Mouse (Mus musculus) midbrain, embryonic 15.5 days (tissue): ENCODE measurements around the gene Phf12. TPM values are rescaled to one million over a fixed set of nuclear protein-coding genes. Genes with fewer than 3 reads are reported as not detected.
A peak's percentile ranks its signal among the peaks of the same experiment; 100 is the strongest.

Source experiments
- ATAC-seq: fragments of 200-750 bp; cut with Nextera tagmentation; replicated peaks from 2 replicates; pipeline ENCODE4 v1.8.0; 2017; ENCODE audit warnings: moderate TSS enrichment
- H3K27ac ChIP-seq: fragments of 300-500 bp; sonication (generic); 2 replicates; pipeline ENCODE4 v1.5.1; 2015; ENCODE audit warnings: mild to moderate bottlenecking, inconsistent platforms
- H3K27me3 ChIP-seq: fragments of 300-500 bp; sonication (generic); replicated peaks from 2 replicates; pipeline ENCODE4 v1.6.1; 2015; ENCODE audit warnings: inconsistent platforms
- H3K36me3 ChIP-seq: fragments of 300-500 bp; sonication (generic); replicated peaks from 2 replicates; pipeline ENCODE4 v1.6.1; 2015; ENCODE audit warnings: inconsistent platforms
- H3K4me1 ChIP-seq: fragments of 300-500 bp; sonication (generic); 2 replicates; pipeline ENCODE4 v1.6.1; 2015; ENCODE audit warnings: inconsistent platforms
- H3K4me2 ChIP-seq: fragments of 300-500 bp; sonication (generic); 2 replicates; pipeline ENCODE4 v1.6.1; 2015; ENCODE audit warnings: inconsistent platforms, mild to moderate bottlenecking, moderate library complexity
- H3K4me3 ChIP-seq: fragments of 300-500 bp; sonication (generic); 2 replicates; pipeline ENCODE4 v1.5.1; 2015; ENCODE audit warnings: mild to moderate bottlenecking, inconsistent platforms
- H3K9ac ChIP-seq: fragments of 300-500 bp; sonication (generic); 2 replicates; pipeline ENCODE4 v1.6.1; 2015; ENCODE audit warnings: mild to moderate bottlenecking, inconsistent platforms
- H3K9me3 ChIP-seq: fragments of 300-500 bp; sonication (generic); 2 replicates; pipeline ENCODE4 v1.6.1; 2016; ENCODE audit warnings: inconsistent platforms
- WGBS: fragments of 180-500 bp; shearing (Covaris S2); methylation state at CpG from one replicate; pipeline ENCODE4 v1.1.7; 2015; ENCODE audit warnings: mixed read lengths; 5-methylcytosine and 5-hydroxymethylcytosine counted together
- polyA plus RNA-seq: library from polyadenylated mRNA; unstranded; fragments of >200 nt; fragmentation: Nextera tagmentation; extraction: Ambion mirVana; gene quantifications from 2 replicates; pipeline ENCODE4 v1.2.1, GENCODE M21; 2015

Gene Phf12
- polyA plus RNA-seq, 1 experiment from 2014 or later: 19.2 TPM

GRCm38 (mm10) chr11:77974325-77974724, 8.2 kb upstream of the Phf12 start:
- no peaks in the 10 kb centered on the region for H3K4me1 ChIP-seq
- H3K9me3 ChIP-seq: no peaks in the 10 kb centered on the region
- 50% methylated on average over 15 of the region's 15 CpGs for WGBS
- no peak overlapping the region for H3K9ac ChIP-seq
- H3K27me3 ChIP-seq: no peaks in the 10 kb centered on the region
- H3K4me3 ChIP-seq: no peak overlapping the region
- peaks cover 20% of the 10 kb centered on the region; the same call in 1 of the 2 replicates for H3K36me3 ChIP-seq
- H3K27ac ChIP-seq: no peak overlapping the region
- no peak for ATAC-seq
- no peak overlapping the region for H3K4me2 ChIP-seq

GRCm38 (mm10) chr11:77975873-77976272, 6.7 kb upstream of the Phf12 start:
- H3K9me3 ChIP-seq: no peaks in the 10 kb centered on the region
- 0 out of 2 replicates have a peak, but pooled peaks cover 18% of the 10 kb centered on the region for H3K36me3 ChIP-seq
- no peak overlapping the region for H3K4me2 ChIP-seq
- H3K9ac ChIP-seq: no peak overlapping the region
- peaks cover 8% of the 10 kb centered on the region for H3K4me1 ChIP-seq
- H3K27ac ChIP-seq: no peak overlapping the region
- H3K4me3 ChIP-seq: no peak overlapping the region
- no peaks in the 10 kb centered on the region for H3K27me3 ChIP-seq
- ATAC-seq: no peak
- WGBS: 40% methylated on average over 4 of the region's 4 CpGs

- H3K4me2 ChIP-seq: no peak overlapping the region
- H3K4me1 ChIP-seq: peaks cover 14% of the 10 kb centered on the region
- no peak overlapping the region for H3K4me3 ChIP-seq
- 84% methylated on average over 6 of the region's 6 CpGs for WGBS
- H3K27ac ChIP-seq: no peak overlapping the region
- H3K9ac ChIP-seq: no peak overlapping the region
- H3K27me3 ChIP-seq: no peaks in the 10 kb centered on the region
- ATAC-seq: no peak
- H3K9me3 ChIP-seq: no peaks in the 10 kb centered on the region
- 0 out of 2 replicates have a peak, but pooled peaks cover 12% of the 10 kb centered on the region for H3K36me3 ChIP-seq
Measured at GRCm38 (mm10) chr11:77978161-77978560, 4.4 kb upstream of the Phf12 start.

DNA sequence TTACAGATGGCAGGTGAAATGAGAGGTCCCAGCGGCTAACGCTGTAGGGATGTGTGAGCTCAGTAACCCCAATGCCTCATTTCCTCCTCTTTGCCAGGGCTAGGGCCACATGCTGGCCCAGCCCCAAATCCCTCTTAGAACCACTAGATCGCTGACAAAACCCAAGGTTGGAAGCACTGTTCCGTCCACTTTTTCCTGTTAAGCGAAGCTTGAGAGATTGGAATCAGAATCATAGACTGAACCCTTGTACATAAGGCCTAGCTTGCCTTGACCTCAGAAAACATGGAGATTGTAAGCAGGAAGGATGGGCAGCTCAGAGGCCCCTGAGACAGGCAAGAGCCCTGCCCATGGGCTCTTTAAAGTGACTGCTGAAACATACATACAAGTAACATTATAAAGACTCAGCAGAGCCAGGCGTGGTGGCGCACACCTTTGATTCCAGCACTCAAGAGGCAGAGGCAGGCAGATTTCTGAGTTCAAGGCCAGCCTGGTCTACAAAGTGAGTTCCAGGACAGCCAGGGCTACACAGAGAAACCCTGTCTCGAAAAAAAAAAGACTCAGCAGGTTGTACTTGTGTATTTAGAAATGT, 3.2 kb upstream of the Phf12 start:
- peaks cover 14% of the 10 kb centered on the region for H3K4me1 ChIP-seq
- 86% methylated on average over 8 of the region's 8 CpGs for WGBS
- no peaks in the 10 kb centered on the region for H3K27me3 ChIP-seq
- no peak for ATAC-seq
- H3K9ac ChIP-seq: no peak overlapping the region
- H3K4me2 ChIP-seq: no peak overlapping the region
- H3K9me3 ChIP-seq: no peaks in the 10 kb centered on the region
- 0 out of 2 replicates have a peak, but pooled peaks cover 12% of the 10 kb centered on the region for H3K36me3 ChIP-seq
- no peak overlapping the region for H3K27ac ChIP-seq
- H3K4me3 ChIP-seq: no peak overlapping the region

DNA sequence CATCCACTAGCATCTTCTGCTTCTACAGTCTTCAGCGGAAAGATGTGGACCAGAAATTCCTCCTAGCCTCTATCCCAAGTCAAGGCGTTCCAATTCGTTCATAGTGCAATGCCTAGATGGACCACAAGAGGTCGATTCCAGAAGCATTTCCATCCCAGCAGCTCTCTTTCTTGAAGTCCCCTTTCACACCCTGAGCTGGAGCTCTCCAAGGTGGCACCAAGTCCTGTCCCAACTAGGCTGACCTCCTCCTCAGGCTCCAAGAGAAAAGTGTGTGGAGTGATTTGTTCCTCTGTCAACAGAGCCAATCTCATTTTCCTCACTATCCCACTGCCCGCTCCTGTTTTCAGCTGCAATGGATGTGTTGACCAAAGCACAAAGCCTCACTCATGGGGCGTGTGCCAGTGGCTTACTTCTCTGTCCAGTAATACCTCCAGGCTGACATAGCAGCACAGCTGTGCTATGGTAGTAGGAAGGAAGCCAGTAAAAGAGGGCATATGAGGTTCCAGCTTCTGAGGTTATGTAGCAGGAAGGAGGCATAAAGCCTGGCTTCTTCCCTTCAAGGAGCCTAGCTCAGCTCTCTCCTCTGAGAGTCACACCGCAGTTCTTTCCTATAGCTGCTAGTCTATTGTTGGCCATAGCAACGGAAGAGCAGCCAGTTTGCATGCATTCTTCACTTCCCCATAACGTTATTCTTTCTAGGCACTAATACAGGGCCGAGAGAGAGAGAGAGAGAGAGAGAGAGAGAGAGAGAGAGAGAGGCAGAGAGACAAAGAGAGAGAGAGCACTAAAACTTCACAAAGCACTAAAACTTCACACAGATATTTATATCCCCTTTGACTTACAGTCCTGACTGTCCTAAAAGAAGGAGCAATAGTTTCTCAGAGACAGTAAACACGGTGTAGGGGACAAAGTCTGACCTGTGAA, 2.0 kb upstream of the Phf12 start:
- Histone ChIP-seq H3K27ac (peak overlapping the region; percentile 99), H3K4me3 (peak overlapping the region; percentile 70; the same call in 1 of the 2 replicates), H3K27me3 (no peaks in the 10 kb centered on the region), H3K36me3 (0 out of 2 replicates have a peak, but pooled peaks cover 12% of the 10 kb centered on the region), H3K4me2 (peak overlapping the region; percentile 95), H3K4me1 (peaks cover 20% of the 10 kb centered on the region), H3K9ac (no peak overlapping the region), H3K9me3 (no peaks in the 10 kb centered on the region)
- WGBS: 32% methylated on average over 11 of the region's 11 CpGs
- ATAC-seq: no peak

DNA sequence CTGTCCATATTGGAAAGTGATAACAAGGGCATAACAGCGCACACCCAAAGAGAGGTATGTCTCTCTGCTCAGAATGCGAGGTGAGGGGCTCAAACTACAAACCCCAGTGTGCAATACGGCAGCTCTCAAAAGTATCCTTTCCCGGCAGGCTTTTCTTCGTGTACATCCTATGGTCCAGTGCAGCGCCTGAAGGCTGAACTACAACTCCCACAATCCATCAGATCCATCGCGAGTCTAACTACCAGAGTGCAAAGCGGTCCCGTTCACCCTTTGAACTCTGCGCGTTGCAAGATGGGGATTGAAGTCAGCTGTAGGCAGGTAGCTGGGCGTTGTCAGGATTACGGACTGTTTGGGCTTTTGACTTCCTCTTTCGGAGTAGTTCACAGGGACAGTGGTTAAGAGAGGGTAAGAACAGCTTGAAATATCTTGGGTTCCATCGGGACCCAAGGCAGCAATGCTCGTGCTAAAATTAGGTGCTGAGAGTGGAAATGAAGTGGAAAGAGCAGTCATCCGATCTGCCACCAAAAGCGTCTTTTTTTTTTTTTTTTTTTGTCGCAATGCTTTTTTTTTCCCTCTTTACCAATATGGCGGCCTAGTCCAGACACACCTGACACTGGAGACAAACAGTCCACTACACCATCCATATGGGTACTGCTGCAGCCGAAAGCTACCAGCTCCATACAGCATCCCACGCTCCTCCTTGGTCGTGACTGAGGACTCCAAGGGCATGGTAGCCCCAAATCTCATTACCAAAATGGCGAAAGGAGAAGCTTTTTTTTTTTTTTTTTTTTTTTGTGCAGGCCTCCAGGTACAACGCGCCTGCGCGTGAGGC, 729 bp upstream of the Phf12 start:
- Histone ChIP-seq H3K4me1 (peaks cover 30% of the 10 kb centered on the region), H3K27me3 (no peaks in the 10 kb centered on the region), H3K27ac (peak overlapping the region; percentile 99), H3K4me2 (peak overlapping the region; percentile 95), H3K36me3 (0 out of 2 replicates have a peak, but pooled peaks cover 6% of the 10 kb centered on the region), H3K9me3 (no peaks in the 10 kb centered on the region), H3K9ac (peak overlapping the region; percentile 53), H3K4me3 (peak overlapping the region; percentile 70)
- under 1% methylated on average over 29 of the region's 29 CpGs for WGBS
- ATAC-seq: peak; percentile 93

DNA sequence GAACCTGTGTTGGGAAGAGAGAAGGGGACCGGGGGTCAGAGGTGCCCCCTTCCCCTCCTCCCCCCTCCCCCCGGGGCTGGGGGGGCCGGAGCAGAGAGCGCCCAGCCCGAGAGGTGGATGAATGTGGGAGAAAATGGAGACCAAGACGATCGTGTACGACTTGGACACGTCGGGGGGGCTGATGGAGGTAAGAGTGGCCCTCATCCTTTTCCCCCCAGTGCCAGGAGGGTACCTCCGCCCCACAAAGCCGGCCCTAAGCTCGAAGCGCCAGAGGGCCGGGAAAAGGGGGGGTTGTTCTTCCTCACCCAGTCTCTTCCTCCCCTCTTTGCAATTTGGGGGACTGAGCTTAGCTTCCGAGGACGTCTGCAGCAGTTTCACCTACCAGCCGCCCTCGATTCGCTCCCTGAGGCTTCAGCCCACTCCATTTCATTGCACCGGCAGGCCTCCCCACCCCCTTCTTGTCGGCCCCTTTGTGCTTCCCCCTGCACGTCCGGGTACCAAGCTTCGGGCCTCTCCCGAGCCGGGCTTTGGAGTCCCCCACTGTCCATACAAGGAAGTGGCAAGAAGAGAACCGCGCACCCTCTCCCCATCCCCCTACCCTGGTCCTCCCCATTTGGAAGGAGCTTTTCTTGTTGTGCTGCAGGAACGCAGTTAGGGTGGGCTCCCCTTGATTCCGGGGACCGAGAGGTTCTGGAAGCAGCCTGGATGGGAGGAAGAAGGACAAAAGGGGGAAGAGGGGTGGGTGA, 810 bp downstream of the Phf12 start:
- Histone ChIP-seq H3K9ac (peak overlapping the region; percentile 77), H3K4me2 (peak overlapping the region; percentile 95), H3K27ac (peak overlapping the region; percentile 99), H3K9me3 (no peaks in the 10 kb centered on the region), H3K36me3 (no peaks in the 10 kb centered on the region), H3K4me3 (peak overlapping the region; percentile 70), H3K4me1 (peaks cover 30% of the 10 kb centered on the region), H3K27me3 (no peaks in the 10 kb centered on the region)
- 0% methylated on average over 27 of the region's 32 CpGs for WGBS
- no peak for ATAC-seq

DNA sequence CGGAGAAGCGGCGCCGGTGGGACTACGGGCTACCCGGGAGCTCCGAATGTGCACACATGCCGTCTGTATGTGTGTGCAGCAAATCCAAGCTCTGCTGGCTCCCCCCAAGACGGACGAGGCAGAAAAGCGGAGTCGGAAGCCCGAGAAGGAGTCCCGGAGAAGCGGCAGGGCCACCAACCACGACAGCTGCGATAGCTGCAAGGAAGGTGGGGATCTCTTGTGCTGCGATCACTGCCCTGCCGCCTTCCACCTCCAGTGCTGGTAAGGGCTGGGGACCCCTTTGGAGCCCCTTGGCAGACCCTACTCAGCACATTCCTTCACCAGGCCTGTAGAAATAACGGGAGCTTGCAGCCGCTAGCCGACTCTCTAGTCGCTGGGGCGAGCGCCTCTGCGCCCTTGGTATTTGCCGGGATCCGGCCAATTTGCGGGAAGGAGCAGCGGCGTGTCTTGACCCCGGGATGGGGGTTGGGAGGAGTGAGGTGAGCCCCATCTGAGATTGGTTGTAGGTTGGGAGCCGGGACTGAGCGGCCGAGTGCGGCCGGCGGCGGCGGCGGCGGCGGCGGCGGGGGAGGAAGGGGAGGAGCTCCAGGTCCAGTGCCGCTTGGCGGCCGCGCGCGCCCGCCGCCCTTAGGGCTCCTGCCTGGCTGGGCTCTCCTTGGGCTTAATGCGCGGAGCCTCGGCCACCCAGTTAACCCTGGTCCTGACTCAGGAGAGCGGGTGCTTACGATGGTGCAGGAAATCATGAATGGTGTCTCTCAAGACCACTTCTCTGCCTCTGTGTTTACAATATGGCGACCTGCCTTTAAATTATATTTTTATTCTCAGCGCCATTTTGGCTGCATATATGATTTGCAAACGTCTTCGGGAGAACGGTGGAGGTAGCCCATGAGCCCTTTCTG, 1.6 kb downstream of the Phf12 start:
- H3K9ac ChIP-seq: peak overlapping the region; percentile 77
- no peaks in the 10 kb centered on the region for H3K9me3 ChIP-seq
- ATAC-seq: no peak; the same call in 1 of the 2 replicates
- peak overlapping the region; percentile 95 for H3K4me2 ChIP-seq
- H3K36me3 ChIP-seq: no peaks in the 10 kb centered on the region
- peak overlapping the region; percentile 70 for H3K4me3 ChIP-seq
- H3K4me1 ChIP-seq: peaks cover 30% of the 10 kb centered on the region
- WGBS: under 1% methylated on average over 60 of the region's 63 CpGs
- H3K27me3 ChIP-seq: no peaks in the 10 kb centered on the region
- H3K27ac ChIP-seq: peak overlapping the region; percentile 99

DNA sequence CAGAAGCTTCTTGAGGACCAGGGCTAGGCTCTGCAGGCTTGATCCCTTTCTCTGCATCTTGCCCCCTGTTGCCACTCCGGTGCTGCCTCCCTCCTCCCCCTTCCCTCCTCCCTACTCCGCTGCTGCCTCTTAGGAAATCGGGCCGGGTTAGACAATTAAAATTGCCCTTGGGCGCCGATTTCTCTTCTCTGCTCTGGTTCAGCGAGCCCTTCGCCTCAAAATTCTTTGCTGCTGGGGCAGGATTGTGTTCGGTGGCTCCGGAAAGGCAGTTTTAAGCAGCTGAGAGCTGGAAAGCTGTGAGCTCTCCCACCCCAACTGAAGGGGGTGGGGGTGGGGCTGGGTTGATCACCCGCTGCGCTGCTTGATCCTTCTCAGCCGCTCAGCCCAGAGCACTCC, 2.3 kb downstream of the Phf12 start:
- ATAC-seq: no peak
- H3K36me3 ChIP-seq: no peaks in the 10 kb centered on the region
- H3K4me3 ChIP-seq: peak overlapping the region; percentile 70
- H3K4me2 ChIP-seq: peak overlapping the region; percentile 95
- H3K27me3 ChIP-seq: no peaks in the 10 kb centered on the region
- WGBS: 1% methylated on average over 13 of the region's 13 CpGs
- no peaks in the 10 kb centered on the region for H3K9me3 ChIP-seq
- H3K4me1 ChIP-seq: peaks cover 30% of the 10 kb centered on the region
- peak overlapping the region; percentile 77 for H3K9ac ChIP-seq
- peak overlapping the region; percentile 99 for H3K27ac ChIP-seq

- ATAC-seq: no peak
- 64% methylated on average over 3 of the region's 3 CpGs for WGBS
Measured at GRCm38 (mm10) chr11:77985541-77986065, 3.0 kb downstream of the Phf12 start.

More at GRCm38 (mm10) chr11:77985541-77986065, 3.0 kb downstream of the Phf12 start:
- Histone ChIP-seq H3K4me1 (peaks cover 23% of the 10 kb centered on the region), H3K27me3 (no peaks in the 10 kb centered on the region), H3K4me3 (peak overlapping the region; percentile 70), H3K36me3 (0 out of 2 replicates have a peak, but pooled peaks cover 3% of the 10 kb centered on the region), H3K27ac (peak overlapping the region; percentile 99), H3K9me3 (no peaks in the 10 kb centered on the region), H3K4me2 (peak overlapping the region; percentile 95), H3K9ac (peak overlapping the region; percentile 77)
